Mouse (Mus musculus) adipocyte (in vitro differentiated cells): ENCODE data around the gene Adgb.
A peak's percentile ranks its signal among the peaks of the same experiment; 100 is the strongest.

Experiments used
- DNase-seq: peaks from one replicate; pipeline ENCODE4 v3.0.0-alpha.2; 2016; ENCODE audit warnings: low spot score

Adgb gene

GRCm38 (mm10) chr10:10350550-10350949 lies 121.6 kb downstream of the Adgb start:
- no peak for DNase-seq

DNA sequence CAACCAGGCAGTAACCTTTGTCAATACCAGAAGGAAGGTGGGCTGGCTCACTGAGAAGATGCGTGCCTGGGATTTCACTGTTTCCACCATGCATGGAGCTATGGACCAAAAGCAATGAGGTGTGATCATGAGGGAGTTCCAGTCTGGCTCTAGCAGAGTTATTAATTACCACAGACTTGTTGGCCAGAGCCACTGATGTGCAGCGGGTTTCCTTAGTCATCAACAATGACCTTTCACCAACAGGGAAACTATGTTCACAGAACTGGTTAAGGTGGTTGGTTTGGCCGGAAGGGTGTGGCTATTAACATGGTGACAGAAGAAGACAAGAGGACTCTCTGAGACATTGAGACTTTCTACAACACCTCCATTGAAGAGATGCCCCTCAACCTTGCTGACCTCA lies 128.2 kb downstream of the Adgb start:
- no peak for DNase-seq

DNA sequence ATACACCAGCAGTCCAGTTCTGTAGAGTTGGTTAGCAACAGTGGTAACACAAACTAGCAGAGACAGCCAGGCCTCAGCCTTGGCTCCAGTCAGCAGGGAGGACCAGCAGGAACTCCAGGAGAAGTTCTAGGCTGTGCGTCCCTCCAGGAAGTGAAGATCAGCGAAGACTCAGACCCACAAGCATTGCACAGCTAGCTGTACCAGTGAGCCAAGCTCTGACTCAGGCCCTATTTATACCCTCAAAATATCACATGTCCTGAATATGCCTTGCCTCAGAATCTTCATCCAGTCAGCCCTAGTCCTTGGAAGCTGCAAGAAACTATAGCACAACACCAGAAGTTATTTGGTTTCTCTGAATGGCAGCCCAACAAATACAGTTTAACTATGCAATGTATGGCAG lies 146.6 kb downstream of the Adgb start:
- peak; percentile 11 for DNase-seq

- no peak for DNase-seq
These were observed 149.2 kb downstream of the Adgb start for GRCm38 (mm10) chr10:10322961-10323360.

DNA sequence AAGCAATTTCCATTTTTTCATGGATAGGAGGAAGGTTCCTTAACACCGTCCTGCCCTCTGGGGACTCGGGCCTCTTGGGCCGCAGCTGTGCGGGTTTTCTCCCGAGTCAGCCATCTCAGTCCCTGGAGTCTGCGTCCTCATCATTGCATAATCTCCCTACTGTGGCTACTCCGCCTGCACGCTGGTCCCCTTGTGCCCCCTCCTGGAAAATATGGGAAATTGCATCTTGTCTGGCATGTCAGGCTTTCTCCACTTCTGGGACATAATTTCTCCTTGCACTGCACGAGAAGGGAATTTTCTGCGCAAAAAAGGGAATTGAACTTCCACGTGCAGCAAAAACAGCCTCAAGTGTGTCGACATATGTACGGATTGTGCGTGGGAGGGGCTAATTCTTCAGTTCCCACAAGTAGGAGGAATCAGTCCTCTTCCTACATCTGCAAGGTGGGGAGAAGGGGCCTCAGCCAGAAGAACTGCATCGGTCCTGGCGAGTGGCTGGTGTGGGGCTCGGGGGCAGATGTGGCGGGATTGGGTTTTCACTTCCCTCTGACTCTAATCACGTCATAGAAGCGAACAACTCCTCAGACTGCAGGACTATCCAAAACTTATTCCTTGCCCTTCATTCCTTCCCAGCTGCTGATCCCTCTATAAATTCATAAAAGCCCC lies 150.9 kb downstream of the Adgb start:
- peak; percentile 87 for DNase-seq

- no peak for DNase-seq
These were observed 151.6 kb downstream of the Adgb start for GRCm38 (mm10) chr10:10320364-10321083.

DNA sequence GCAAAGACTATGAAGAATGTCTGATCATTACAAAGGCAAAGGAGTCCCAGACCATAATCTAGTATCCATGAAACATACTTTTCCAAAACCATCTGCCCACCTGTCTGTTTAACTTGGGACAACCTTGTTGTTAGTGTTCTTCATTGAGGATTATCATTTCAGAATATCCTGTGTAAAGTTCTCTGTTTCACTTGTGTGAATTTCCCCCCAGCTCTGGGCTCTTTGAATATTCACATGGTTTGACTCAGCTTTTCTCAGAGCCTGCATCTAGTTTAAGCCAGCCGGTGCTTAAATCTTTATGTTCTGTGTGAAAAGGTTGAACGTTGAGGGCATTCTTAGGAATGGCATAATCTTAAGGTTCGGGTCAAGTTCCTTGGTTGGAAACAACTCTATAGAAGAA lies 154.0 kb downstream of the Adgb start:
- DNase-seq: no peak

DNA sequence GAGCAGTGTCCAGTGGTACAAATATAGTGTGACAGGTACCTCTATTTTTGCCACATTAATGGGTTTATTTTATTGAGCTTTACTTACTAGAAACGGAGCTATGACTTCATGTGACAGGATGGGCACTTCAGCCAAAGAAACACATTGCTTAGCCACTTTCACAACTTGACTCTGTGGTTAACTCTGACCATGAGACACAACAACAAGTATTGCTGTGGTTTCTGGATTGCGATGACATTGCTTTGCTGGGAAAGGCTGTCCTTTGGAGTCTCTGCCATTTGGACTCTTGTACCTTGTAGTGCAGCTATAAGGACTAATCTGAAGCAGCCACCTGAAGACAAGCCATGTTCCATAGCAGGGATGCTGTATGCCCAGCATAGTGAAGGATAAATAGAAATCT lies 156.5 kb downstream of the Adgb start:
- no peak for DNase-seq

DNA sequence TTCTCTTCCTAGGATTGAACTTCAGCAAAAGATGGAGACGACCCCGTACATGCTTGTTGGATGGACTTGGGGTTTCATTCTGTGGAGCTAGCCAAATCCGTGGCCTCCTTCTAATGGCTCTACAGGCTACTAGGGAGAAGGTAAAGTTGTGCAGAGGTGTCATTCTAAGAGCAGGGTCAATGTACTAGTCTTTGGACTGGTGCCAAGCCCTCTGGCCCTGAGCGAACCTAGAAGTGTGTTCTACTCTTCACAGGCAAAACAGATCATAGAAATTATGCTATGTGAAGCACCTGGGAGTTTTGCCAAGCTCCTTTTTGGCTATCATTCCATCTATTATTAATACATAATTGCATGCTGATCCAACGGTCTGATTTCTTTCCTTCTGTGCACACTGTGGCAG lies 157.6 kb downstream of the Adgb start:
- peak; percentile 5 for DNase-seq

DNA sequence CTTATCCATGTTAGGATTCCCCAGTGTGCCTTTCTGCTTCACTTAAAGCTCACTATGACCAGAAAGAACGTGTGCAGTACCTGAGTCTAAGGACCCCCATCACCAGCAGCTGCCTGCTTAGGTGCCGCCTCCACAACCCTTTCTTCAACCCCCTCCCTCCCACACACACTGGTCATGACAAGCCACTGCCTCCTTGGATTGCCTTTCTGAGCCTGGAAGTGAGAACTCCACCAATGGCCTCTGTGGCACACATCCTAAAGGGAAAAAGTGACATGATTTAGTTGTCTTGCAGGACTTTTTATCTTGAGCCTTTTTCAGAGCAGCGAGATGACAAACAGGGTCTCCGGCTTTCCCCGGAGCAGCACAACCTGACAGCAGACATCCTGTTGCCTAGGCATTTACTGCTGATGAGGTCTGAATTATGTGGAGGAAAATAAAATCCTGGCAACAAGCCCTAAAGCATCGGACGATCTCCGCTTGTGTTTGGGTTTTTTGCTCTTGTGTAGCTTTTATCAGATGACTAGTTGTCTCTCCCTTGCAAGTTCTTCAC lies 162.2 kb downstream of the Adgb start:
- DNase-seq: no peak

DNA sequence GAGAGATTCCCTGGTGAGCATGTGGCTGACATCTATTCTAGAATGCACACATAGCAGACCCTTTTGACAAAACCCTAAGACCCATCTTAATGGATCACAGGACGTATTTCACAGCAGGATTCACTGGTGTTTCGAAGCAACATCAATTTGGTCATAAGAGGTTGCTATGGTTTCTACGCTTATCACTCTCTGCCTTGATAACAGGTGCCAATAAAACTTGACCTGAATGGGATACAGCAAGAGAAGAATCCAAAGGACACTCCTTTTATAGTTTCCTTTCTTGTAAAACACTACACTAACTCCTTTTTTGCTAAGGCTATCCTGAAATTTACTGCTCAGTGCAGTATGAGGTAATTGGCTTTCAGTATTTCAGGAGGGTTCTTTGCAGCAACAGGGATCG lies 163.1 kb downstream of the Adgb start:
- DNase-seq: no peak

- DNase-seq: no peak
These were observed 164.7 kb downstream of the Adgb start for GRCm38 (mm10) chr10:10307384-10307783.

GRCm38 (mm10) chr10:10304370-10304769 lies 167.8 kb downstream of the Adgb start:
- DNase-seq: no peak

DNA sequence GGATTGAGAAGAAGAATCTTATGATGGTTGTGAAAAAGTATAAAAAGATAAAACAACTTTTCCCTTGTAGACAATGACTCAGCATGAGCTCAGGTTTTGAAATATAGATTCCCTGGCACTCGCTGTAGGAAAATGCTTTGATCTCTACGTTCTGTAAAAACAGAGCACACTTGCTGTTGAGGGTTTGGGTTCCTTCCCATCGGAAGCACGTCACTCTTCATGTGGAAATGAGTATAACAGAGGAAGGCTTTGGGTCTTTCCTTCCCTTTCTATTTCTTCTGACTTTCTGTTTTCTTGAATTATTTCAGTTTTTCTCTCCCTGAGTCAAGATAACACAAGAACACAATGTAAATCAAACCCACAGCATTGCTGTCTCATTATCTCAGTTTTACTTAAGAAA lies 170.4 kb downstream of the Adgb start:
- no peak for DNase-seq

GRCm38 (mm10) chr10:10300915-10301439 lies 171.1 kb downstream of the Adgb start:
- DNase-seq: no peak

DNA sequence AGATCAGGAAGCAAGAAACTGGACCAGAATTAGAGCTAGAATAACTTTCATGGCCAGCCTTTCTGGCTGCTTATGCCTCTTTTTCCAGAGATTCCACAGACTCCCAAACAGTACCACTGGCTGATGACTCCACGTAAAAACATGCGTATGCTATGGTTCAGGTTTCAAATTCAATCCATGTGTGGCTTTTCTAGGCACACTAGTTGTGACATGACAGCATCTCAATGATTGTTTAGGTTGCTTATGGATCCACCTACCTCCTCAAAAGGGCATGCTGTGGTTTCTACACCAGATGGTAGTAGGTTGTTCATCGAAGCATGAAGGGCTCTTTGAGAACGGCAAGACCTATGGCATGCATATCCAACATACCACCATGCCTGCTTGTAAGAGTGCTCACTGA lies 172.1 kb downstream of the Adgb start:
- DNase-seq: no peak

- DNase-seq: no peak
These were observed 184.8 kb downstream of the Adgb start for GRCm38 (mm10) chr10:10287221-10287867.
